In the genomic region with DNA sequence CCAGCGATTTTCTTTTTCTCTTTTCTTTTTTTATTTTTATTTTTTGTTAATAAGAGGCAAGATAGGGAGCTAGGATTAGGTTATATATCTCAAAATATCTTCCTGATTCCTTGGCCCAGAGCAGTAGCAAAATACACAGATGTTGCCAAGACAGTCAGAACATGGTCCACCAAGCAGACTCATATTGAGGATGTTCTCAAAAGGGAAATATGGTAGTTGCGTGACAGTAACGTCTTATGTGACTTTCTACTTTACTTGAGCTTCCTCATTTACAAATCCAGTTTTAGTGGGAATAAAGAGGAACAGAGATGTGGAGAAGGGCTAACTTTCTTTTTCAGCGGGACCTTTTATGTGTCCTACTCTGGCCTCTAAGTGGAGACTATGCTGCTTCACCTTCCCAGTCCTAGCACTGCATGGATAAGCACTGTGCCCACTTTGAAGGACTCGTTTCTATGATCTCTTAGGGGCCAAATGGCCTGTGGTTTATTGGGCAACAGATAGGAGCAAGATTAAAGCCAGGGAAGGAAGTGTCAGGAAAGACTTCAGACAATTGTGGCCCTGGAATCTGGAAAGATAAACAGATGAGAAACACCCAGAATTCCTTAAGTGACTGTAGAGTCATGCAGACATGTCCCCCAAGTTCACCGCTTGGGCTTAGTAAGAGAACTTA, we compare ENCODE assay signal across 13 mouse cellular contexts. TPM values are rescaled to one million over a fixed set of nuclear protein-coding genes. Genes with fewer than 3 reads are reported as not detected.
DNase-seq lines count a peak whose midpoint lies in the region; ATAC-seq and TF ChIP-seq lines count a peak whose summit lies in the region.
"Had no signal": no experiment of that assay in that cellular context is flagged by ENCODE, and none has a peak within 500 bp of the region (broad histone marks: within the 10 kb centered on the region; RNA-seq: fewer than 3 reads in every experiment).

No protein-coding gene starts in this region.

- no peak overlapping the region for H3K4me2 ChIP-seq in heart, embryonic 11.5 days
- H3K4me2 ChIP-seq in liver, postnatal 0 days (ENCODE audit: low read depth, low read length) = no peak overlapping the region
- H3K4me2 ChIP-seq: hindbrain, embryonic 15.5 days; liver, embryonic 15.5 days had no signal

- H3K4me3 ChIP-seq in heart, embryonic 11.5 days (ENCODE audit: low read depth, low read length) = no peak overlapping the region
- no peak overlapping the region for H3K4me3 ChIP-seq in liver, postnatal 0 days (ENCODE audit: low read depth, low read length)
- H3K4me3 ChIP-seq in embryonic fibroblast, embryonic 13.5 days (ENCODE audit: insufficient read depth, low read length) = no peak overlapping the region
- H3K4me3 ChIP-seq in small intestine, adult 2 months (ENCODE audit: low read depth, low read length) = no peak overlapping the region
- H3K4me3 ChIP-seq: hindbrain, embryonic 15.5 days; liver, embryonic 15.5 days had no signal

- H3K27ac ChIP-seq in heart, embryonic 11.5 days (ENCODE audit: low read depth, low read length) = 0 out of 2 replicates have a peak overlapping the region, but pooled peaks have one; percentile 18
- 0 out of 2 replicates have a peak overlapping the region, but pooled peaks have one; percentile 17 for H3K27ac ChIP-seq in liver, postnatal 0 days (ENCODE audit: low read depth)
- peak overlapping the region; percentile 50; the same call in 1 of the 2 replicates for H3K27ac ChIP-seq in embryonic fibroblast, embryonic 13.5 days (ENCODE audit: insufficient read depth, low read length)
- peak overlapping the region; percentile 35; the same call in 1 of the 2 replicates for H3K27ac ChIP-seq in small intestine, adult 2 months (ENCODE audit: insufficient read depth, low read depth, low read length)
- H3K27ac ChIP-seq: hindbrain, embryonic 15.5 days; liver, embryonic 15.5 days had no signal

- no peak for ATAC-seq in heart, embryonic 11.5 days (replicated peaks; ENCODE audit: insufficient number of reproducible peaks, low FRiP score, low TSS enrichment)
- ATAC-seq in liver, postnatal 0 days = no peak
- ATAC-seq: Patski had no signal

- no peak for TF ChIP-seq CTCF in liver, postnatal 0 days (IDR thresholded peaks at IDR 0.05; ENCODE audit: low read depth)
- no peak for TF ChIP-seq CTCF in embryonic fibroblast, embryonic 13.5 days (IDR thresholded peaks at IDR 0.05; ENCODE audit: borderline replicate concordance, insufficient read depth, low read length)
- no peak for TF ChIP-seq CTCF in small intestine, adult 2 months (IDR thresholded peaks at IDR 0.05; ENCODE audit: extremely low read depth, insufficient read length, insufficient replicate concordance, low read depth, low read length)

- no peaks in the 10 kb centered on the region for H3K27me3 ChIP-seq in heart, embryonic 11.5 days (ENCODE audit: control insufficient read depth, insufficient read depth, low read length)
- peaks cover 8% of the 10 kb centered on the region for H3K27me3 ChIP-seq in liver, postnatal 0 days (ENCODE audit: insufficient read depth, low read length)
- H3K27me3 ChIP-seq in small intestine, adult 2 months (ENCODE audit: control insufficient read depth, insufficient read depth, low read length) = peaks cover 4% of the 10 kb centered on the region; the same call in 1 of the 2 replicates
- H3K27me3 ChIP-seq: hindbrain, embryonic 15.5 days; Patski had no signal

- no peak for TF ChIP-seq EP300 in liver, postnatal 0 days (IDR thresholded peaks at IDR 0.05; ENCODE audit: low read depth)

- DNase-seq in heart, adult 8-10 months (ENCODE audit: low spot score) = no peak
- no peak for DNase-seq in liver, postnatal 0 days
- DNase-seq in liver = no peak
- DNase-seq in c-Kit-positive CD71-positive TER-119-positive erythroid progenitor cells, embryonic 14.5 days (ENCODE audit: low spot score) = no peak
- no peak for DNase-seq in frontal cortex, postnatal 36 days (ENCODE audit: low spot score in 2 of 2)
- DNase-seq: kidney, postnatal 36 days; midbrain, embryonic 14.5 days had no signal

- H3K9ac ChIP-seq in heart, embryonic 11.5 days (ENCODE audit: low read depth, low read length) = 0 out of 2 replicates have a peak overlapping the region, but pooled peaks have one; percentile 24
- H3K9ac ChIP-seq in liver, postnatal 0 days (replicated peaks) = no peak overlapping the region
- H3K9ac ChIP-seq: hindbrain, embryonic 15.5 days; liver, embryonic 15.5 days had no signal

- H3K36me3 ChIP-seq in heart, embryonic 11.5 days (ENCODE audit: control insufficient read depth, insufficient read depth, low read length) = peaks cover 2% of the 10 kb centered on the region
- no peaks in the 10 kb centered on the region; the same call in 1 of the 2 replicates for H3K36me3 ChIP-seq in liver, postnatal 0 days (replicated peaks; ENCODE audit: insufficient read depth, low read length)
- no peaks in the 10 kb centered on the region; the same call in 1 of the 2 replicates for H3K36me3 ChIP-seq in small intestine, adult 2 months (ENCODE audit: control insufficient read depth, insufficient read depth, low read length)
- H3K36me3 ChIP-seq: liver, embryonic 15.5 days had no signal

- peaks cover 44% of the 10 kb centered on the region for H3K4me1 ChIP-seq in heart, embryonic 11.5 days (ENCODE audit: control insufficient read depth, insufficient read depth, low read length)
- peaks cover 26% of the 10 kb centered on the region for H3K4me1 ChIP-seq in liver, postnatal 0 days (ENCODE audit: insufficient read depth)
- H3K4me1 ChIP-seq in embryonic fibroblast, embryonic 13.5 days (ENCODE audit: control insufficient read depth, insufficient read depth, low read length) = peaks cover 22% of the 10 kb centered on the region
- no peaks in the 10 kb centered on the region; the same call in 1 of the 2 replicates for H3K4me1 ChIP-seq in small intestine, adult 2 months (ENCODE audit: control insufficient read depth, insufficient read depth, insufficient read length, low read length)

- TF ChIP-seq POLR2A in embryonic fibroblast, embryonic 13.5 days (IDR thresholded peaks at IDR 0.05; ENCODE audit: low read depth, low read length) = no peak
- no peak for TF ChIP-seq POLR2A in small intestine, adult 2 months (IDR thresholded peaks at IDR 0.05; ENCODE audit: low read depth, low read length)

- no peaks in the 10 kb centered on the region for H3K9me3 ChIP-seq in heart, embryonic 11.5 days (replicated peaks; ENCODE audit: control insufficient read depth, low read length)
- no peaks in the 10 kb centered on the region for H3K9me3 ChIP-seq in liver, postnatal 0 days (ENCODE audit: low read length)
- H3K9me3 ChIP-seq: hindbrain, embryonic 15.5 days; liver, embryonic 15.5 days had no signal

- 51% methylated on average over 6 of the region's 6 CpGs for WGBS in heart, embryonic 11.5 days (ENCODE audit: insufficient replicate concordance)
- WGBS in liver, postnatal 0 days (ENCODE audit: insufficient replicate concordance) = 42% methylated on average over 6 of the region's 6 CpGs
- WGBS in small intestine, adult 2 months = 47% methylated on average over 6 of the region's 6 CpGs

RNA-seq across cellular contexts. Expression of a gene that starts 6.1 kb away (rescaled TPM):
- 24.4 and 31.7 TPM in 2 replicates for polyA plus RNA-seq in heart, embryonic 11.5 days (2014; fragmentation: Nextera tagmentation; extraction: Ambion mirVana)
- 10 to 100 TPM; 17.7 to 42.4 (median 24.0) TPM for total RNA-seq in heart, adult 8-10 months (2022)
- polyA plus RNA-seq in liver, postnatal 0 days (2015; fragmentation: Nextera tagmentation; extraction: Ambion mirVana) = 1.0 and 1.1 TPM in 2 replicates
- 91.6 and 111 TPM in 2 replicates for polyA plus RNA-seq in embryonic fibroblast, embryonic 13.5 days (2011; ENCODE audit: insufficient read length, low read depth, missing spikeins)
- polyA plus RNA-seq in small intestine, adult 2 months (2012; rRNA removed) = 4.4 and 6.8 TPM in 2 replicates

RNA-seq across cellular contexts. Expression of a gene that starts 9.8 kb away (rescaled TPM):
- polyA plus RNA-seq in heart, embryonic 11.5 days (2014; fragmentation: Nextera tagmentation; extraction: Ambion mirVana) = 2.4 and 9.0 TPM in 2 replicates
- 1 to 10 TPM in 2 of 4 experiments, under 1 TPM in 2; 0.43 to 1.3 (median 0.96) TPM for total RNA-seq in heart, adult 8-10 months (2022)
- 3.6 and 5.2 TPM in 2 replicates for polyA plus RNA-seq in liver, postnatal 0 days (2015; fragmentation: Nextera tagmentation; extraction: Ambion mirVana)
- 3.0 and 15.8 TPM in 2 replicates for polyA plus RNA-seq in embryonic fibroblast, embryonic 13.5 days (2011; ENCODE audit: insufficient read length, low read depth, missing spikeins)
- polyA plus RNA-seq in small intestine, adult 2 months (2012; rRNA removed) = 12.6 and 25.3 TPM in 2 replicates
